Mouse (Mus musculus): ENCODE results near the gene Asgr1. TPM values are rescaled to one million over a fixed set of nuclear protein-coding genes. Genes with fewer than 3 reads are reported as not detected.
A peak's percentile ranks its signal among the peaks of the same experiment; 100 is the strongest.

Asgr1 gene
- polyA plus RNA-seq, 1 experiment from 2014 or later = 0.88 TPM

GRCm38 (mm10) chr11:70043665-70044064 is 10.2 kb upstream of the Asgr1 start:
- 87% methylated on average over 7 of the region's 7 CpGs for WGBS
- no peaks in the 10 kb centered on the region for H3K9me3 ChIP-seq (ENCODE audit: control insufficient read depth, low read length)
- no peak for ATAC-seq (replicated peaks; ENCODE audit: low FRiP score)
- no peak overlapping the region for H3K9ac ChIP-seq (ENCODE audit: low read length)
- H3K4me3 ChIP-seq (ENCODE audit: low read depth, low read length) = no peak overlapping the region
- H3K27me3 ChIP-seq (ENCODE audit: control insufficient read depth, insufficient read depth, low read length) = no peaks in the 10 kb centered on the region
- DNase-seq (ENCODE audit: low spot score) = no peak
- H3K27ac ChIP-seq (ENCODE audit: low read depth, low read length) = no peak overlapping the region
- no peak overlapping the region for H3K4me2 ChIP-seq (ENCODE audit: low read depth, low read length, severe bottlenecking)
- no peaks in the 10 kb centered on the region for H3K4me1 ChIP-seq (replicated peaks; ENCODE audit: control insufficient read depth, insufficient read depth, low read length)
- H3K36me3 ChIP-seq (ENCODE audit: control insufficient read depth, insufficient read depth, low read length) = peaks cover 5% of the 10 kb centered on the region; the same call in 1 of the 2 replicates

- Histone ChIP-seq H3K9me3 (ENCODE audit: control insufficient read depth, low read length) (no peaks in the 10 kb centered on the region), H3K4me2 (ENCODE audit: low read depth, low read length, severe bottlenecking) (no peak overlapping the region), H3K27ac (ENCODE audit: low read depth, low read length) (no peak overlapping the region), H3K36me3 (ENCODE audit: control insufficient read depth, insufficient read depth, low read length) (no peaks in the 10 kb centered on the region; the same call in 1 of the 2 replicates), H3K9ac (ENCODE audit: low read length) (no peak overlapping the region), H3K4me1 (replicated peaks; ENCODE audit: control insufficient read depth, insufficient read depth, low read length) (no peaks in the 10 kb centered on the region), H3K4me3 (ENCODE audit: low read depth, low read length) (no peak overlapping the region), H3K27me3 (ENCODE audit: control insufficient read depth, insufficient read depth, low read length) (no peaks in the 10 kb centered on the region)
- DNase-seq (ENCODE audit: low spot score) (no peak), ATAC-seq (replicated peaks; ENCODE audit: low FRiP score) (no peak)
- 51% methylated on average over 9 of the region's 9 CpGs for WGBS
These were observed 8.4 kb upstream of the Asgr1 start for GRCm38 (mm10) chr11:70045435-70045834.

GRCm38 (mm10) chr11:70049366-70049765 is 4.5 kb upstream of the Asgr1 start:
- DNase-seq (ENCODE audit: low spot score) (no peak), ATAC-seq (replicated peaks; ENCODE audit: low FRiP score) (no peak)
- 74% methylated on average over 6 of the region's 6 CpGs for WGBS
- Histone ChIP-seq H3K4me2 (ENCODE audit: low read depth, low read length, severe bottlenecking) (no peak overlapping the region), H3K4me3 (ENCODE audit: low read depth, low read length) (no peak overlapping the region), H3K9me3 (ENCODE audit: control insufficient read depth, low read length) (no peaks in the 10 kb centered on the region), H3K36me3 (ENCODE audit: control insufficient read depth, insufficient read depth, low read length) (no peaks in the 10 kb centered on the region; the same call in 1 of the 2 replicates), H3K4me1 (replicated peaks; ENCODE audit: control insufficient read depth, insufficient read depth, low read length) (no peaks in the 10 kb centered on the region), H3K27me3 (ENCODE audit: control insufficient read depth, insufficient read depth, low read length) (no peaks in the 10 kb centered on the region), H3K9ac (ENCODE audit: low read length) (no peak overlapping the region), H3K27ac (ENCODE audit: low read depth, low read length) (no peak overlapping the region)

- Histone ChIP-seq H3K9ac (ENCODE audit: low read length) (no peak overlapping the region), H3K9me3 (ENCODE audit: control insufficient read depth, low read length) (no peaks in the 10 kb centered on the region), H3K36me3 (ENCODE audit: control insufficient read depth, insufficient read depth, low read length) (no peaks in the 10 kb centered on the region; the same call in 1 of the 2 replicates), H3K27me3 (ENCODE audit: control insufficient read depth, insufficient read depth, low read length) (no peaks in the 10 kb centered on the region), H3K4me2 (ENCODE audit: low read depth, low read length, severe bottlenecking) (no peak overlapping the region), H3K4me3 (ENCODE audit: low read depth, low read length) (no peak overlapping the region), H3K27ac (ENCODE audit: low read depth, low read length) (no peak overlapping the region), H3K4me1 (replicated peaks; ENCODE audit: control insufficient read depth, insufficient read depth, low read length) (no peaks in the 10 kb centered on the region)
- 56% methylated on average over 10 of the region's 10 CpGs for WGBS
- DNase-seq (ENCODE audit: low spot score) (no peak), ATAC-seq (replicated peaks; ENCODE audit: low FRiP score) (no peak)
These were observed 4.1 kb upstream of the Asgr1 start for GRCm38 (mm10) chr11:70049816-70050215.

GRCm38 (mm10) chr11:70053156-70053555 is 729 bp upstream of the Asgr1 start:
- ATAC-seq (replicated peaks; ENCODE audit: low FRiP score) (no peak), DNase-seq (ENCODE audit: low spot score) (no peak)
- Histone ChIP-seq H3K36me3 (ENCODE audit: control insufficient read depth, insufficient read depth, low read length) (no peaks in the 10 kb centered on the region), H3K4me1 (replicated peaks; ENCODE audit: control insufficient read depth, insufficient read depth, low read length) (no peaks in the 10 kb centered on the region; the same call in 1 of the 2 replicates), H3K27ac (ENCODE audit: low read depth, low read length) (no peak overlapping the region), H3K4me2 (ENCODE audit: low read depth, low read length, severe bottlenecking) (no peak overlapping the region), H3K4me3 (ENCODE audit: low read depth, low read length) (no peak overlapping the region), H3K27me3 (ENCODE audit: control insufficient read depth, insufficient read depth, low read length) (no peaks in the 10 kb centered on the region), H3K9ac (ENCODE audit: low read length) (no peak overlapping the region), H3K9me3 (ENCODE audit: control insufficient read depth, low read length) (no peaks in the 10 kb centered on the region)
- 78% methylated on average over 7 of the region's 7 CpGs for WGBS

GRCm38 (mm10) chr11:70055618-70056214 is 1.8 kb downstream of the Asgr1 start:
- Histone ChIP-seq H3K9ac (ENCODE audit: low read length) (no peak overlapping the region), H3K27ac (ENCODE audit: low read depth, low read length) (no peak overlapping the region)

GRCm38 (mm10) chr11:70057805-70058204 is 3.9 kb downstream of the Asgr1 start:
- H3K4me1 ChIP-seq (replicated peaks; ENCODE audit: control insufficient read depth, insufficient read depth, low read length) = no peaks in the 10 kb centered on the region; the same call in 1 of the 2 replicates
- no peak overlapping the region for H3K4me3 ChIP-seq (ENCODE audit: low read depth, low read length)
- ATAC-seq (replicated peaks; ENCODE audit: low FRiP score) (no peak), DNase-seq (ENCODE audit: low spot score) (no peak)
- no peaks in the 10 kb centered on the region for H3K27me3 ChIP-seq (ENCODE audit: control insufficient read depth, insufficient read depth, low read length)
- H3K4me2 ChIP-seq (ENCODE audit: low read depth, low read length, severe bottlenecking) = no peak overlapping the region
- H3K9me3 ChIP-seq (ENCODE audit: control insufficient read depth, low read length) = no peaks in the 10 kb centered on the region
- H3K27ac ChIP-seq (ENCODE audit: low read depth, low read length) = no peak overlapping the region
- no peak overlapping the region for H3K9ac ChIP-seq (ENCODE audit: low read length)
- no peaks in the 10 kb centered on the region for H3K36me3 ChIP-seq (ENCODE audit: control insufficient read depth, insufficient read depth, low read length)
- WGBS = 84% methylated on average over 9 of the region's 9 CpGs

More at GRCm38 (mm10) chr11:70055618-70056214, 1.8 kb downstream of the Asgr1 start:
- peak overlapping the region; percentile 32; the same call in 1 of the 2 replicates for H3K4me2 ChIP-seq (ENCODE audit: low read depth, low read length, severe bottlenecking)
- H3K4me1 ChIP-seq (replicated peaks; ENCODE audit: control insufficient read depth, insufficient read depth, low read length) = no peaks in the 10 kb centered on the region; the same call in 1 of the 2 replicates
- no peaks in the 10 kb centered on the region for H3K9me3 ChIP-seq (ENCODE audit: control insufficient read depth, low read length)
- no peaks in the 10 kb centered on the region for H3K27me3 ChIP-seq (ENCODE audit: control insufficient read depth, insufficient read depth, low read length)
- no peaks in the 10 kb centered on the region for H3K36me3 ChIP-seq (ENCODE audit: control insufficient read depth, insufficient read depth, low read length)
- H3K4me3 ChIP-seq (ENCODE audit: low read depth, low read length) = no peak overlapping the region
- 26% methylated on average over 18 of the region's 18 CpGs for WGBS
- DNase-seq (ENCODE audit: low spot score) (peak; percentile 86), ATAC-seq (replicated peaks; ENCODE audit: low FRiP score) (no peak; the same call in 1 of the 2 replicates)

- Histone ChIP-seq H3K4me2 (ENCODE audit: low read depth, low read length, severe bottlenecking) (no peak overlapping the region), H3K9ac (ENCODE audit: low read length) (no peak overlapping the region), H3K4me1 (replicated peaks; ENCODE audit: control insufficient read depth, insufficient read depth, low read length) (no peaks in the 10 kb centered on the region; the same call in 1 of the 2 replicates), H3K27ac (ENCODE audit: low read depth, low read length) (no peak overlapping the region), H3K9me3 (ENCODE audit: control insufficient read depth, low read length) (no peaks in the 10 kb centered on the region), H3K4me3 (ENCODE audit: low read depth, low read length) (no peak overlapping the region), H3K27me3 (ENCODE audit: control insufficient read depth, insufficient read depth, low read length) (no peaks in the 10 kb centered on the region), H3K36me3 (ENCODE audit: control insufficient read depth, insufficient read depth, low read length) (no peaks in the 10 kb centered on the region)
- no peak for ATAC-seq (replicated peaks; ENCODE audit: low FRiP score)
- DNase-seq (ENCODE audit: low spot score) = no peak
- 77% methylated on average over 6 of the region's 6 CpGs for WGBS
These were observed 6.0 kb downstream of the Asgr1 start for GRCm38 (mm10) chr11:70059930-70060329.

GRCm38 (mm10) chr11:70063053-70063452 is 9.2 kb downstream of the Asgr1 start:
- Histone ChIP-seq H3K36me3 (ENCODE audit: control insufficient read depth, insufficient read depth, low read length) (no peaks in the 10 kb centered on the region), H3K9ac (ENCODE audit: low read length) (no peak overlapping the region), H3K4me1 (replicated peaks; ENCODE audit: control insufficient read depth, insufficient read depth, low read length) (no peaks in the 10 kb centered on the region), H3K4me2 (ENCODE audit: low read depth, low read length, severe bottlenecking) (no peak overlapping the region), H3K27ac (ENCODE audit: low read depth, low read length) (no peak overlapping the region), H3K4me3 (ENCODE audit: low read depth, low read length) (no peak overlapping the region), H3K9me3 (ENCODE audit: control insufficient read depth, low read length) (no peaks in the 10 kb centered on the region), H3K27me3 (ENCODE audit: control insufficient read depth, insufficient read depth, low read length) (no peaks in the 10 kb centered on the region)
- 72% methylated on average over 3 of the region's 3 CpGs for WGBS
- ATAC-seq (replicated peaks; ENCODE audit: low FRiP score) (no peak), DNase-seq (ENCODE audit: low spot score) (no peak)

All from forebrain, embryonic 11.5 days (tissue).